Mouse (Mus musculus): ENCODE measurements around the gene Farp1.

Farp1 gene

DNA sequence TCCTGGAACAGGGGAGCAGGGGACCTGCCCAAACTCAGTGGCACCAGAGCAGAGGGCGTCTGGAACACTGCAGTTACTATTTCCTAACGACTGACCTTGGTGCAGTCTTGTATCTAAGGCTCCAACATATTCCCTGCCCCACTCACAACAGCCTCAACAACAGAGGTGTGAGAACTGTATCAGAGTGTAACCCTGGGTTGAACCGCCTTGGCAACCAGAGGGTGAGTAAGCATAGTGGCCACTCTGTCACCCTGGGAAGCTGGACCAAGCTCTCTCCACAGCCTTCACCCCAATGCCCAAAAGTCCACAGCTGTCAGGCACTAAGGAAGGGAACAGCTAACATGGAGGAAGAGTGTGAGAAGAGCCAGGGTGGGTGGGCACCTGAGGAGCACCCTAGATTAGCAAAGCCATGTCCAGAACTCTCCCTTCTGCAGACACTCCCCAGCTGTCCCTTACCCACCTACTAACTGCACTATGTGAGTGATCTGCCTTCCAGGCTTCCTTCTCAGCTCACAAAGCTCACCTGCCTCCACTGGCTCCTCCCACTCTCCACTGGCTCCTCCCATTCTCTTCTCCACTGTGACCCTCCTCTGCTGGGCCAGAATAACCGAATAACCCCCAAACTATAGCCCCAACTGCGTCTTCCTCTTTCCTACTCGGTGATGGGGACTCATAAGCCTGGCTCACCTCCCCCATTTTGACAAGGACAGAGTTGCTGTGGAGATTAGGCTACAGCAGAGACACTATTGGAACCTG, 275.5 kb downstream of the Farp1 start:
- DNase-seq (ENCODE audit: low read depth, low spot score): no peak

GRCm38 (mm10) chr14:121311083-121311482, 276.1 kb downstream of the Farp1 start:
- no peak for DNase-seq (ENCODE audit: low read depth, low spot score)

GRCm38 (mm10) chr14:121313283-121313682, 278.3 kb downstream of the Farp1 start:
- DNase-seq (ENCODE audit: low read depth, low spot score): no peak

DNA sequence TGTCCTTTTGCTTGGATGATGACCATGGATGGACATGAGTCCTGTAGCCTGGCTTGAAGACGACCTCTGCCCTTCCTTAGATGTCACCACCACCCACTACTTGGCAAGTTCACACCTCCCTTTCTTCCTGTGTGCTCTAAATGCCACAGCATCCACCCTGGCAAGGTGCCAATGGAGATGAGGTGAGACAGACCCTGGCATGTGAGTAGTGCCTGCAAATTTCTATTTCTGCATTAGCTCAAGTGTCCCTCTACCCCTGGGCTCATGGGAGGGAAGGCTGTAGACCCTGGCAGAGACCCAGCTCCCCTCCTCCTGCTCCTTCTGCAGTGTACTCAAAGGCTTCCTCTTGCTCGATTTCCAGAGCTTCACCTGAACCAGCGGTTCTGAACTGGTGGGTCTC, 279.9 kb downstream of the Farp1 start:
- DNase-seq (ENCODE audit: low read depth, low spot score): no peak

DNA sequence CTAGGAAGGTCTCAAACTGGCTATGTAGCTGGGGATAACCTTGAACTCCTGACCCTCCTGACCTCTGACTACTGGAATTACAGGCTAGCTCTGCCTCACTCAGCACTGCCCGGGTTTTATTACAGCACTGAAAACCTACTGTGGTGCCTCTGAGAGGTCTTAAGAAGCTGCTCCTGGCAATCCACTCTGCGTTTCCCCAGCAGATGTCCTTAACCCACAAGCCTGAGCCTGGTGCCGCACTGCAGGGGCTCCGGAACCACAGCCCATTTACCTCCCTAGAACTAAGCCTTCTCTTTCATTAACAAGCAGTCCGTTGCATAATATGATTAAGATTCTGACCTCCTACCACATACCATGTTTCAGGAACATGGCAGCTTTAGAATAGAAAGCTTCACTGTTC, 281.1 kb downstream of the Farp1 start:
- peak; percentile 46 for DNase-seq (ENCODE audit: low read depth, low spot score)

GRCm38 (mm10) chr14:121316631-121317311, 281.8 kb downstream of the Farp1 start:
- DNase-seq (ENCODE audit: low read depth, low spot score): no peak

DNA sequence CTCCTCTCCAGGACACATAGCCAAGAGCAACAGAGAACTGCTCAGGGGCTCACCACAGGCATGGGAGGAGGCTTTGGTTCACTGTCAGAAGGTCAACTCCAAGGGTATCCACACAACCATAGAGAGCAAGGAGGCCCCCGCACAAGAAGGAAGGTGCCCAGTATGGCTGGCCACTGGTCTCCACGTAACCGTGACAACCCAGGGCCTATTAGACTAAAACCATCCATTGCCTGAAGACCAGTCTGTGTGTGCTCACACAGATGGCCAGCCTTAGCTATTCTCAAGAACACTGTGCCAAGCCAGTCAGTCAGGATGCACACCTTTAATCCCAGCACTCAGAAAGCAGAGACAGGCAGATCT, 282.3 kb downstream of the Farp1 start:
- DNase-seq (ENCODE audit: low read depth, low spot score): no peak

GRCm38 (mm10) chr14:121318382-121318781, 283.4 kb downstream of the Farp1 start:
- DNase-seq (ENCODE audit: low read depth, low spot score): no peak

DNA sequence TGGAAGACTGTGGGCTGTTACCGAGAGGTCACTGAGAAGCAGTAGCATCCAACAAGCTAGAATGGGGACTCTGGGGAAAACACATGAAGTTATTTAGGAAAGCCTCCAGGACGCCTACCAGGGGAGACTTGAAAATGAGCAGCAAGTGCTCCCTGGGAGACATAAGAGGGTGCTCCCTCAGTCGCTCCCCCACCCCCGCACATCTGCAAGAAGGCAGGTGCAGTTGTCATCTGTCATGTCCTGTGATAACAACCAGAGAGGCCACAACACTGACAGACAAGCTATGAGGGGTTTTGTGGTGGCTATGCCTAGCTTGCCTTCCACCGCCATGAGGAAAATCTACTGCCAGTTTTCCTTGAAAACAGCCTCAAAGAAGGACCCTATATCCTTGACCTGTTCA, 287.1 kb downstream of the Farp1 start:
- no peak for DNase-seq (ENCODE audit: low read depth, low spot score)

DNA sequence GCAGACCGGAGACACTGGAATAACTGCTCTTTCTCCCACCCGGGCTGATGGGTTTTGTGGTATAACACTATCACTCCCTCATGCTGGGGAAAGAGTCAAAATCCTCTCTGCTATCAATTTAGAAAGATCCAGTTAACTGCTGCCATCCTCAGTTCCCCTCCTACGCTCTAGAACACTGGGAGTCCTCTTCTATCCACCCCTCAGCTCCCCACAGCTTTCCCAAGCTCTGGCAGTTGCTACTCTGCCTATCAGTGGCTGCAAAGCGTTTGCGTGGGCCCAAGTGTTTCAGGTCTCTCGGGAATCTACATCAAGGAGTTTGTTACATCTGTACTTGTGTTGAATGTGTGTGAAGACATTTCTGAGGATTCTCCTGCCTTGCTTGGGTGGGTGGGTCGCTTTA, 287.6 kb downstream of the Farp1 start:
- DNase-seq (ENCODE audit: low read depth, low spot score): no peak

DNA sequence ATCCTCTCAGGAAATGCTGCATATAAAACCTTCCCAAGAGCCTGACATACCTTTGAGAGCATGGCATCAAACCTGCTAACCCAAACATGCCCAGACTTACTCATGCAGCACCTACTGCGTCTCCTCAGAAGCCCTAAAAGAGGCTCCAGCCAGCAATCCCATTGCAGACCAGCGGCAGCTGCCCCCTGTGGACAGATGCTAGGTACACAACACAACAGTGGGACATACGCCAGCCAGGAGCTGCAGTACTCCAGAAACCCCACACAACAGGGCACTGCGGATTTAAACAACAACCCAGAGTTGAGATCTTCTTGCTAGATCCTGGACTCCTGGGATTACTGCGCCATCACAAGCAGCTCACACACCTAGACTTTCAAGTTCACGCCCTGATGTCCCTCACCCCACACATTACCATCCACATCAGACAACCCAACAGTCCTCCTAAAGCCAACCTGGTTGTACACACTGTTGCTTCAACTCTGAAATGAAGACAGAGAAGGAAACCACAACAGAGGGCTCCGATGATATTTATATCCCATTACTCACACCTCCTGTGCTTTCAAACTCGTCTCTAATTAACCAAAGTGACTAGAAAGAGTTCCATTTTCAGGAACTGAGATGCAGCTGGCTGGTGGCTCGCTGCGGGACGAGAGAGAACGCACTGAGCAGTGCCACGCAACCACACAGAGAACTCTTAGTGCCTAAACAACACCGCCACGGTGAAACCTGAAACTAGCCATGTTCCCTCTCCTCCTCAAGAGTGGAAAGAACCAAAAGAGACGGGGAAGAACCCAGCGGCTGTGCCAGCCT, 289.7 kb downstream of the Farp1 start:
- peak; percentile 51 for DNase-seq (ENCODE audit: low read depth, low spot score)

DNA sequence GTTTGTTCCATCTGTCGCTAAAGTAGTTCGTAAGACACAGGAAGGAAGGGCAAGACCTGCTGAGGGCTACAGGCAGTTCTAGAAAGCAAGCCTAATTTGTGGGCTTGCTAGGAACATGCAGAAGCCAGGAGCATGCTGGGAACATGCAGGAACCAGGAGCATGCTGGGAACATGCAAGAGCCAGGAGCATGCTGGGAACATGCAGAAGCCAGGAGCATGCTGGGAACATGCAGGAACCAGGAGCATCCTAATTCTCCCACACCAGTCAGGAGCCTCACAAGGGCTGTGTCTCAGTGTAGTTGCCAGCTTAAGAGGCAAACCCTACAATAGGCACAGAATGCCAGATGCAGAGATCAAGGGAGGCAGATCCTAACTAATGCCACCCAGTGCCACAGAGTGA, 291.4 kb downstream of the Farp1 start:
- DNase-seq (ENCODE audit: low read depth, low spot score): no peak

GRCm38 (mm10) chr14:121328878-121329277, 293.9 kb downstream of the Farp1 start:
- no peak for DNase-seq (ENCODE audit: low read depth, low spot score)

- DNase-seq (ENCODE audit: low read depth, low spot score): peak; percentile 78
Measured at GRCm38 (mm10) chr14:121329401-121330089, 294.5 kb downstream of the Farp1 start.

- peak; percentile 36 for DNase-seq (ENCODE audit: low read depth, low spot score)
Measured at GRCm38 (mm10) chr14:121330090-121330408, 295.0 kb downstream of the Farp1 start.

Measured in ZHBTc4 (cell line).